Mouse (Mus musculus) kidney, postnatal 36 days (tissue): ENCODE measurements around the gene Magea2.
"Not testable (repeated sequence)": the region's sequence is repeated elsewhere in the genome, so short reads cannot be mapped to it uniquely, and the experiment has no call there.

Source experiments
- DNase-seq, 2 experiments: peaks; one replicate each; pipeline ENCODE4 v3.0.0; 2021 to 2022; ENCODE audit warnings: mixed read lengths in 2 of 2

The Magea2 gene

DNA sequence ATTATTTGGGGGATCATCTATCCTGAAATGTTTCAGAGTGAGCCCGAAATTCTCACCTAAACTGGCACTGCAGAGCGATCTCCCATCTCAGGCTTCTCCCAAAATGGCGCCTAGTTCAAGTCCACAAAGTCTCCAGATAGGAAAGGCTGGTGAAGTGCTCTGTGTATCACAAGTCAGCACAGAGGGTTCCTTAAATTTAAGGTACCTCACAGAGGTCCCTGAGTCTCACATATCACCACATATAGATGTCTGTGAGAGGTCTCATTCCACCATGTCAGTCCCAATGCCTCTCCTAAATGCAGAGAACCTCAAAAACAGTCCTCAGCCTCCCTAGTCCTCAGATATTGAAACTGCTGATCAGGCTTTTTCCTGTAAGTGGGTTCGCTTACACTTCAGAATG lies at the start of gene Magea2:
Magea2 (minus strand) TSS at position 101 of the 400 bp plus-strand sequence.
- not testable (repeated sequence) for DNase-seq

DNA sequence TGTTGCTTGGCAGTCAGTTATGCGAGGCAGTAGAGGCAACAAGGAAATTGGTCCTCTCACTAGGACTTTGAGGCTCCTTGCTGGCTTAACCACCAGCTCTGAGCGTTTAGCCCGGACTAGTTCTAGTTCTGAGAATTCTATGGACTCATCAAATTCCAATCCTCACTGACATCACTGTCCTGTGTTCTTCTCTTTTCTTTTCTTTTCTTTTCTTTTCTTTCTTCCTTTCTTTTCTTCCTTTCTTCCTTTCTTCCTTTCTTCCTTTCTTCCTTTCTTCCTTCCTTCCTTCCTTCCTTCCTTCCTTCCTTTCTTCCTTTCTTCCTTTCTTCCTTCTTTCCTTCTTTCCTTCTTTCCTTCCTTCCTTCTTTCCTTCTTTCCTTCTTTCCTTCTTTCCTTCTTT lies 34.8 kb upstream of the Magea2 start, which contains the start of gene Cldn34b2:
Cldn34b2 (minus strand) TSS at position 101 of the 400 bp plus-strand sequence.
- not testable (repeated sequence) for DNase-seq

DNA sequence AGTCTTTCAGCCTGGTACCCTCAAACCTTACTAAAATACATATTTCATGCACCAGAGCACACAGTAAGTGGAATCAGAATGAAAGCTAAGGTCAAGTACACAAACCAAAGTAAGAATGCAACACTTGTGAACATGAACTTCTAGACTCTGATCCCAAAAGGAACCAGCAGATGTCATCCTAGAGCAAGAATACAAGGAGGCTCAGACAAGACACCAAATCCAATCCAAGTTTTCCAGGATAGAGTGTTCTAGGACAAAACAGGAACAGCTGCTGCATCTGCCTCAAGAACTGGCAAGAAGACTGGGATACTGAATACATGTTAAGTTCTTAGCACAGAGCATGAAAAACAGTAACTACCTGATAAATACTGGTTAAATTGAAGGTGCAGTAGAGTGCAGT lies 4.6 kb upstream of the Magea2 start:
- DNase-seq = peak; percentile 13 to 19

DNA sequence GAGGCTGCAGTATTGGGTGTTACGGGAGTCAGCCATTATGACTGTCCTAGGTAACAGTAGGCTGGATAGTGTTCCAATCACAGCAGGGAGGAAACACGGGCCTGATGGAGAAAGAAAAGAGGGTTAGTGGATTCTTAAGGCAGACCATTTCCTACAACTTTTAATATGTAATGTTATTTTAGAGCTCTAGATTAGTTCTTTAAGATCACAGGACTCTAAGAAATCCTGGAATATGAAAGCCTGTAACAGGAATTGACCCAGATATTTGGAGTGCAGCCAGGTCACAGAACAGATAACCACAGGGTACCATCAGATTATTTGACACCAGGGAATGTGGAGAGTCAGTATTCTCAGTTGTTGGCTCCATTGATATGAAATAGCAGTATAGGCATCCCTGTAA lies 3.8 kb downstream of the Magea2 start, which contains the start of gene Magea1:
Magea1 (minus strand) TSS at position 101 of the 400 bp plus-strand sequence.
- not testable (repeated sequence) for DNase-seq

DNA sequence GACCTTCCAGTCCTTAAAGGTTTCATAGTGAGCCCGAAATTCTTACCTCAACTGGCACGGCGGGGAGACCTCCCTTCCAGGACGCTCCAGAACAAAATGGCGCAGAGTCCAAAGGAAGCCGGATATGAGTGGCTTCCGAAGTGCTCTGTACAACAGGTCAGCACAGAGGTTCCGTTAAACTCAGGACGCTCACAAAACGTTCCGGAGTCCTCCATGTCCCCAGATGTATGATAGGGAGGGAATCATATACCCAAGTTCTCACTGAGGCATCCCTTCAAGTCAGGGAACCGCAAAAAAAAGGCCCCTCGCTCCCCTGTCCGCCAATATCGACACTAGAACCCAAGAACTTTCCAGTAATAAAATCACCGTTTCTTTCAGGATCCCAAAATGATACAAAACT lies 30.4 kb downstream of the Magea2 start, which contains the start of gene Magea5:
Magea5 (minus strand) TSS at position 101 of the 400 bp plus-strand sequence.
- not testable (repeated sequence) for DNase-seq

DNA sequence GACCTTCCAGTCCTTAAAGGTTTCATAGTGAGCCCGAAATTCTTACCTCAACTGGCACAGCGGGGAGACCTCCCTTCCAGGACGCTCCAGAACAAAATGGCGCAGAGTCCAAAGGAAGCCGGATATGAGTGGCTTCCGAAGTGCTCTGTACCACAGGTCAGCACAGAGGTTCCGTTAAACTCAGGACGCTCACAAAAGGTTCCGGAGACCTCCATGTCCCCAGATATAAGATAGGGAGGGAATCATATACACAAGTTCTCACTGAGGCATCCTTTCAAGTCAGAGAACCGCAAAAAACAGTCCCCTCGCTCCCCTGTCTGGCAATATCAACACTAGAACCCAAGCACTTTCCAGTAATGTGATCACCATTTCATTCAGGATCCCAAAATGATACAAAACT lies 97.7 kb downstream of the Magea2 start, which contains the start of gene Magea8:
Magea8 (minus strand) TSS at position 101 of the 400 bp plus-strand sequence.
- not testable (repeated sequence) for DNase-seq
